Mouse (Mus musculus) embryonic fibroblast, embryonic 13.5 days (primary cell): Measurements from ENCODE around the gene Arl5c.

Experiments
- CTCF ChIP-seq: IDR thresholded peaks from 2 replicates; pipeline ENCODE4 v1.5.1; 2011; ENCODE audit warnings: mild to moderate bottlenecking, control low read depth, low read length, moderate library complexity, borderline replicate concordance; ENCODE audit not compliant: insufficient read depth
- POLR2A ChIP-seq: IDR thresholded peaks from 2 replicates; pipeline ENCODE4 v1.6.1; 2011; ENCODE audit warnings: low read depth, mild to moderate bottlenecking, control low read depth, low read length, moderate library complexity

GRCm38 (mm10) chr11:97953939-97954275 lies 42.1 kb downstream of the Arl5c start:
- TF ChIP-seq CTCF, result no peak
- no peak for TF ChIP-seq POLR2A
